Mouse (Mus musculus): ENCODE measurements around the gene Lck. TPM values are rescaled to one million over a fixed set of nuclear protein-coding genes. Genes with fewer than 3 reads are reported as not detected.
A peak's percentile ranks its signal among the peaks of the same experiment; 100 is the strongest.

The Lck gene
- total RNA-seq, 2 experiments from 2014 or later = 3.3 to 3.5 TPM

- no peak for DNase-seq (ENCODE audit: extremely low spot score in 1 of 2, low spot score in 1 of 2)
Observed at GRCm38 (mm10) chr4:129511413-129512096, 61.9 kb downstream of the Lck start.

GRCm38 (mm10) chr4:129510723-129511412 lies 62.6 kb downstream of the Lck start:
- DNase-seq (ENCODE audit: extremely low spot score in 1 of 2, low spot score in 1 of 2) = no peak

- no peak for DNase-seq (ENCODE audit: extremely low spot score in 1 of 2, low spot score in 1 of 2)
Observed at GRCm38 (mm10) chr4:129509650-129510049, 63.8 kb downstream of the Lck start.

GRCm38 (mm10) chr4:129508834-129509600 lies 64.4 kb downstream of the Lck start:
- no peak for DNase-seq (ENCODE audit: extremely low spot score in 1 of 2, low spot score in 1 of 2)

GRCm38 (mm10) chr4:129508237-129508515 lies 65.3 kb downstream of the Lck start:
- no peak for DNase-seq (ENCODE audit: extremely low spot score in 1 of 2, low spot score in 1 of 2)

- DNase-seq (ENCODE audit: extremely low spot score in 1 of 2, low spot score in 1 of 2) = no peak
Observed at GRCm38 (mm10) chr4:129507434-129508236, 65.8 kb downstream of the Lck start.

- DNase-seq (ENCODE audit: extremely low spot score in 1 of 2, low spot score in 1 of 2) = no peak
Observed at GRCm38 (mm10) chr4:129505511-129505910, 67.9 kb downstream of the Lck start.

- DNase-seq (ENCODE audit: extremely low spot score in 1 of 2, low spot score in 1 of 2) = no peak
Observed at GRCm38 (mm10) chr4:129502901-129503444, 70.5 kb downstream of the Lck start.

- DNase-seq (ENCODE audit: extremely low spot score in 1 of 2, low spot score in 1 of 2) = no peak
Observed at GRCm38 (mm10) chr4:129502327-129502888, 71.0 kb downstream of the Lck start.

- DNase-seq (ENCODE audit: extremely low spot score in 1 of 2, low spot score in 1 of 2) = peak; percentile 54 to 66
Observed at GRCm38 (mm10) chr4:129500607-129501566, 72.6 kb downstream of the Lck start.

- DNase-seq (ENCODE audit: extremely low spot score in 1 of 2, low spot score in 1 of 2) = no peak
Observed at GRCm38 (mm10) chr4:129500017-129500416, 73.4 kb downstream of the Lck start.

GRCm38 (mm10) chr4:129498941-129499340 lies 74.5 kb downstream of the Lck start:
- no peak for DNase-seq (ENCODE audit: extremely low spot score in 1 of 2, low spot score in 1 of 2)

Small RNAs within 50 kb of the gene (microRNA-seq; reads per million reads assigned to microRNA genes)
- gene Mir8119 = 0 reads per million in 2 experiments

Other genes starting within 250 kb of the Lck start
- 100 to 1,000 TPM; 111 to 133 TPM for gene Rbbp4, start 238.3 kb downstream of the Lck start, total RNA-seq (2021)
- gene Zbtb8os, start 237.9 kb downstream of the Lck start, total RNA-seq (2021) = 10 to 100 TPM; 30.5 to 33.9 TPM
- 1 to 10 TPM; 4.1 to 5.6 TPM for gene Zbtb8a, start 195.5 kb downstream of the Lck start, total RNA-seq (2021)
- gene Zbtb8b, start 132.8 kb downstream of the Lck start, total RNA-seq (2021) = 1 to 10 TPM; 4.2 to 4.6 TPM
- 10 to 100 TPM; 55.4 to 57.7 TPM for gene Bsdc1, start 112.1 kb downstream of the Lck start, total RNA-seq (2021)
- gene Tssk3, start 82.6 kb downstream of the Lck start, total RNA-seq (2021) = not detected
- not detected for gene Fam229a, start 82.5 kb downstream of the Lck start, total RNA-seq (2021)
- 100 to 1,000 TPM; 170 to 171 TPM for gene Marcksl1, start 60.1 kb downstream of the Lck start, total RNA-seq (2021)
- gene Hdac1, start 30.9 kb downstream of the Lck start, total RNA-seq (2021) = 10 to 100 TPM; 37.0 to 48.7 TPM
- under 1 TPM in 1 of 2 experiments, not detected in 1; 0.81 TPM for gene Fam167b, start 4.9 kb upstream of the Lck start, total RNA-seq (2021)
- 100 to 1,000 TPM; 128 TPM for gene Eif3i, start 27.0 kb upstream of the Lck start, total RNA-seq (2021)
- 10 to 100 TPM; 78.8 to 80.7 TPM for gene Tmem234, start 27.0 kb upstream of the Lck start, total RNA-seq (2021)
- gene Dcdc2b, start 40.6 kb upstream of the Lck start, total RNA-seq (2021) = 1 to 10 TPM; 3.6 to 6.8 TPM
- gene Iqcc, start 45.5 kb upstream of the Lck start, total RNA-seq (2021) = 10 to 100 TPM; 32.9 to 41.9 TPM
- gene Ccdc28b, start 50.3 kb upstream of the Lck start, total RNA-seq (2021) = 10 to 100 TPM; 71.6 to 84.5 TPM
- 10 to 100 TPM; 44.0 to 44.1 TPM for gene Txlna, start 67.4 kb upstream of the Lck start, total RNA-seq (2021)
- gene Kpna6, start 99.1 kb upstream of the Lck start, total RNA-seq (2021) = 10 to 100 TPM; 91.5 to 96.8 TPM
- gene Tmem39b, start 123.2 kb upstream of the Lck start, total RNA-seq (2021) = 10 to 100 TPM; 12.5 to 18.6 TPM
- gene Khdrbs1, start 168.7 kb upstream of the Lck start, total RNA-seq (2021) = 10 to 100 TPM; 90.0 to 91.4 TPM
- gene Ptp4a2, start 237.6 kb upstream of the Lck start, total RNA-seq (2021) = 100 to 1,000 TPM; 132 to 145 TPM

Measured in layer of hippocampus, postnatal 25 days (tissue).